ENCODE assay signal across 9 mouse cellular contexts in genomic region chr17:49400130-49400529, GRCm38 (mm10). TPM values are rescaled to one million over a fixed set of nuclear protein-coding genes. Genes with fewer than 3 reads are reported as not detected.
DNase-seq lines count a peak whose midpoint lies in the region; ATAC-seq and TF ChIP-seq lines count a peak whose summit lies in the region.
"Had no signal": no experiment of that assay in that cellular context is flagged by ENCODE, and none has a peak within 500 bp of the region (broad histone marks: within the 10 kb centered on the region; RNA-seq: fewer than 3 reads in every experiment).

No protein-coding gene starts in this region.

- peak; percentile 54 for ATAC-seq in CD4-positive, CD25-positive, alpha-beta regulatory T cell, adult 4 months
- peak; percentile 62; the same call in 1 of the 2 replicates for ATAC-seq in embryonic facial prominence, embryonic 14.5 days (ENCODE audit: low read depth)
- ATAC-seq in liver, embryonic 11.5 days (replicated peaks; ENCODE audit: low FRiP score): no peak
- ATAC-seq in neural tube, embryonic 11.5 days (ENCODE audit: insufficient read depth, low FRiP score, low TSS enrichment): peak; percentile 35; the same call in 1 of the 2 replicates
- ATAC-seq in stomach, postnatal 0 days (ENCODE audit: low FRiP score, low TSS enrichment): peak; percentile 56; the same call in 1 of the 2 replicates

- DNase-seq in adrenal gland, postnatal 4 days (ENCODE audit: low spot score in 2 of 2): peak; percentile 37 to 69
- peak; percentile 84 for DNase-seq in embryonic facial prominence, embryonic 14.5 days (ENCODE audit: low spot score)
- peak; percentile 85 for DNase-seq in heart, embryonic 10.5 days (ENCODE audit: low spot score)
- peak; percentile 86 for DNase-seq in kidney, postnatal 10 days
- peak; percentile 53 for DNase-seq in liver, embryonic 11.5 days (ENCODE audit: low spot score)
- DNase-seq in neural tube, embryonic 11.5 days (ENCODE audit: low spot score): peak; percentile 83
- DNase-seq in stomach, postnatal 0 days (ENCODE audit: low spot score): peak; percentile 77

- TF ChIP-seq EP300 in stomach, postnatal 0 days (optimal IDR thresholded peaks at IDR 0.05): no peak

- WGBS in embryonic facial prominence, embryonic 14.5 days: 5% methylated on average over 2 of the region's 2 CpGs
- WGBS in heart, embryonic 10.5 days: 3% methylated on average over 2 of the region's 2 CpGs
- WGBS in liver, embryonic 11.5 days: 2% methylated on average over 2 of the region's 2 CpGs
- WGBS in neural tube, embryonic 11.5 days: 8% methylated on average over 2 of the region's 2 CpGs
- 5% methylated on average over 2 of the region's 2 CpGs for WGBS in stomach, postnatal 0 days

- no peaks in the 10 kb centered on the region for H3K27me3 ChIP-seq in embryonic facial prominence, embryonic 14.5 days (replicated peaks; ENCODE audit: control insufficient read depth, insufficient read depth, low read length)
- no peaks in the 10 kb centered on the region for H3K27me3 ChIP-seq in heart, embryonic 10.5 days (ENCODE audit: insufficient read depth, poor library complexity, severe bottlenecking)
- no peaks in the 10 kb centered on the region for H3K27me3 ChIP-seq in liver, embryonic 11.5 days (replicated peaks; ENCODE audit: control insufficient read depth, insufficient read depth, low read length)
- no peaks in the 10 kb centered on the region for H3K27me3 ChIP-seq in neural tube, embryonic 11.5 days (ENCODE audit: control insufficient read depth, insufficient read depth, low read length)
- no peaks in the 10 kb centered on the region for H3K27me3 ChIP-seq in stomach, postnatal 0 days (ENCODE audit: control insufficient read depth, insufficient read depth, low read length)
- H3K27me3 ChIP-seq: embryonic facial prominence, embryonic 15.5 days had no signal

- H3K4me2 ChIP-seq in embryonic facial prominence, embryonic 14.5 days (ENCODE audit: low read depth, low read length): no peak overlapping the region
- H3K4me2 ChIP-seq in liver, embryonic 11.5 days: no peak overlapping the region
- H3K4me2 ChIP-seq in neural tube, embryonic 11.5 days (ENCODE audit: low read depth): no peak overlapping the region
- no peak overlapping the region for H3K4me2 ChIP-seq in stomach, postnatal 0 days (replicated peaks; ENCODE audit: low read depth)
- H3K4me2 ChIP-seq: embryonic facial prominence, embryonic 15.5 days had no signal

- H3K36me3 ChIP-seq in embryonic facial prominence, embryonic 14.5 days (ENCODE audit: control insufficient read depth, insufficient read depth, low read length): no peaks in the 10 kb centered on the region
- no peaks in the 10 kb centered on the region for H3K36me3 ChIP-seq in heart, embryonic 10.5 days
- no peaks in the 10 kb centered on the region for H3K36me3 ChIP-seq in liver, embryonic 11.5 days (ENCODE audit: control insufficient read depth, insufficient read depth, low read length)
- no peaks in the 10 kb centered on the region for H3K36me3 ChIP-seq in neural tube, embryonic 11.5 days (ENCODE audit: control insufficient read depth, insufficient read depth, low read length)
- H3K36me3 ChIP-seq in stomach, postnatal 0 days (ENCODE audit: control insufficient read depth, insufficient read depth, low read length): no peaks in the 10 kb centered on the region
- H3K36me3 ChIP-seq: embryonic facial prominence, embryonic 15.5 days had no signal

- peak; percentile 90 for TF ChIP-seq CTCF in stomach, postnatal 0 days (IDR thresholded peaks at IDR 0.05; ENCODE audit: low read depth)

- H3K27ac ChIP-seq in embryonic facial prominence, embryonic 14.5 days (replicated peaks; ENCODE audit: low read depth, low read length): no peak overlapping the region
- no peak overlapping the region for H3K27ac ChIP-seq in heart, embryonic 10.5 days
- no peak overlapping the region for H3K27ac ChIP-seq in liver, embryonic 11.5 days (ENCODE audit: low read depth, low read length)
- H3K27ac ChIP-seq in neural tube, embryonic 11.5 days (ENCODE audit: low read depth, low read length): no peak overlapping the region
- no peak overlapping the region for H3K27ac ChIP-seq in stomach, postnatal 0 days (replicated peaks)
- H3K27ac ChIP-seq: embryonic facial prominence, embryonic 15.5 days had no signal

- H3K9ac ChIP-seq in embryonic facial prominence, embryonic 14.5 days (ENCODE audit: low read depth, low read length): no peak overlapping the region
- H3K9ac ChIP-seq in liver, embryonic 11.5 days (ENCODE audit: low read depth, low read length): no peak overlapping the region
- H3K9ac ChIP-seq in neural tube, embryonic 11.5 days (ENCODE audit: low read length): no peak overlapping the region
- H3K9ac ChIP-seq in stomach, postnatal 0 days (ENCODE audit: low read length): no peak overlapping the region
- H3K9ac ChIP-seq: embryonic facial prominence, embryonic 15.5 days had no signal

- no peaks in the 10 kb centered on the region for H3K4me1 ChIP-seq in embryonic facial prominence, embryonic 14.5 days (ENCODE audit: control insufficient read depth, insufficient read depth, low read length)
- H3K4me1 ChIP-seq in heart, embryonic 10.5 days: no peaks in the 10 kb centered on the region
- H3K4me1 ChIP-seq in liver, embryonic 11.5 days (replicated peaks; ENCODE audit: control insufficient read depth, insufficient read depth, low read length): no peaks in the 10 kb centered on the region
- H3K4me1 ChIP-seq in neural tube, embryonic 11.5 days (ENCODE audit: control insufficient read depth, insufficient read depth, low read length): no peaks in the 10 kb centered on the region
- no peaks in the 10 kb centered on the region for H3K4me1 ChIP-seq in stomach, postnatal 0 days (replicated peaks; ENCODE audit: control insufficient read depth, insufficient read depth)
- H3K4me1 ChIP-seq: embryonic facial prominence, embryonic 15.5 days had no signal

- no peak overlapping the region for H3K4me3 ChIP-seq in embryonic facial prominence, embryonic 14.5 days (ENCODE audit: low read depth, low read length)
- no peak overlapping the region for H3K4me3 ChIP-seq in heart, embryonic 10.5 days
- no peak overlapping the region for H3K4me3 ChIP-seq in liver, embryonic 11.5 days (ENCODE audit: low read depth, low read length)
- no peak overlapping the region for H3K4me3 ChIP-seq in neural tube, embryonic 11.5 days (ENCODE audit: low read depth, low read length)
- H3K4me3 ChIP-seq in stomach, postnatal 0 days (ENCODE audit: low read depth, low read length): no peak overlapping the region
- H3K4me3 ChIP-seq: embryonic facial prominence, embryonic 15.5 days had no signal

- no peaks in the 10 kb centered on the region for H3K9me3 ChIP-seq in embryonic facial prominence, embryonic 14.5 days (ENCODE audit: control insufficient read depth, low read length)
- no peaks in the 10 kb centered on the region for H3K9me3 ChIP-seq in heart, embryonic 10.5 days
- no peaks in the 10 kb centered on the region for H3K9me3 ChIP-seq in liver, embryonic 11.5 days (ENCODE audit: control insufficient read depth, low read length)
- no peaks in the 10 kb centered on the region for H3K9me3 ChIP-seq in neural tube, embryonic 11.5 days (ENCODE audit: control insufficient read depth, low read length)
- no peaks in the 10 kb centered on the region for H3K9me3 ChIP-seq in stomach, postnatal 0 days (ENCODE audit: control insufficient read depth, low read length)
- H3K9me3 ChIP-seq: embryonic facial prominence, embryonic 15.5 days had no signal

RNA-seq across cellular contexts. Expression of gene Mocs1, which starts 28.0 kb away (rescaled TPM):
- 10 to 100 TPM; 12.4 to 13.7 TPM for polyA plus RNA-seq in CD4-positive, CD25-positive, alpha-beta regulatory T cell, adult 4 months (2017; shearing (Covaris generic))
- 10 to 100 TPM; 49.9 to 58.4 TPM for total RNA-seq in adrenal gland, postnatal 4 days (2021)
- polyA plus RNA-seq in embryonic facial prominence, embryonic 14.5 days (2014; fragmentation: Nextera tagmentation; extraction: Ambion mirVana): 6.4 and 7.8 TPM in 2 replicates
- 6.4 and 9.3 TPM in 2 replicates for polyA plus RNA-seq in heart, embryonic 10.5 days (2016; fragmentation: Nextera tagmentation; extraction: Ambion mirVana)
- polyA plus RNA-seq in liver, embryonic 11.5 days (2014; fragmentation: Nextera tagmentation; extraction: Ambion mirVana): 15.8 and 16.2 TPM in 2 replicates
- polyA plus RNA-seq in neural tube, embryonic 11.5 days (2014; fragmentation: Nextera tagmentation; extraction: Ambion mirVana): 7.1 and 7.3 TPM in 2 replicates
- 5.0 and 7.5 TPM in 2 replicates for polyA plus RNA-seq in stomach, postnatal 0 days (2015; fragmentation: Nextera tagmentation; extraction: Ambion mirVana)
